Mouse (Mus musculus) liver, embryonic 11.5 days (tissue): ENCODE measurements around the gene Mrpl24. TPM values are rescaled to one million over a fixed set of nuclear protein-coding genes. Genes with fewer than 3 reads are reported as not detected.

Source experiments
- ATAC-seq: fragments of 200-750 bp; cut with Nextera tagmentation; replicated peaks from 2 replicates; pipeline ENCODE4 v1.8.0; 2017; ENCODE audit warnings: moderate number of reproducible peaks, mild to moderate bottlenecking, moderate TSS enrichment, moderate library complexity; ENCODE audit not compliant: low FRiP score
- DNase-seq: peaks from one replicate; pipeline ENCODE4 v3.0.0-alpha.2; 2017; ENCODE audit warnings: low spot score
- H3K27ac ChIP-seq: fragments of 300-500 bp; sonication (generic); 2 replicates; pipeline ENCODE4 v1.5.1; 2014; ENCODE audit warnings: mild to moderate bottlenecking, low read depth, low read length, control low read depth
- H3K27me3 ChIP-seq: fragments of 300-500 bp; sonication (generic); replicated peaks from 2 replicates; pipeline ENCODE4 v1.6.1; 2014; ENCODE audit warnings: low read length, mixed read lengths; ENCODE audit not compliant: control insufficient read depth, insufficient read depth
- H3K36me3 ChIP-seq: fragments of 300-500 bp; sonication (generic); 2 replicates; pipeline ENCODE4 v1.6.1; 2014; ENCODE audit warnings: mild to moderate bottlenecking, low read length, moderate library complexity, mixed read lengths; ENCODE audit not compliant: control insufficient read depth, insufficient read depth
- H3K4me1 ChIP-seq: fragments of 300-500 bp; sonication (generic); replicated peaks from 2 replicates; pipeline ENCODE4 v1.6.1; 2014; ENCODE audit warnings: low read length, mixed read lengths; ENCODE audit not compliant: control insufficient read depth, insufficient read depth
- H3K4me2 ChIP-seq: fragments of 300-500 bp; sonication (generic); 2 replicates; pipeline ENCODE4 v1.6.1; 2014; ENCODE audit warnings: mild to moderate bottlenecking, control low read depth, moderate library complexity
- H3K4me3 ChIP-seq: fragments of 300-500 bp; sonication (generic); 2 replicates; pipeline ENCODE4 v1.5.1; 2014; ENCODE audit warnings: low read depth, low read length, control low read depth
- H3K9ac ChIP-seq: fragments of 300-500 bp; sonication (generic); 2 replicates; pipeline ENCODE4 v1.6.1; 2014; ENCODE audit warnings: low read depth, low read length, control low read depth
- H3K9me3 ChIP-seq: fragments of 300-500 bp; sonication (generic); 2 replicates; pipeline ENCODE4 v1.6.1; 2016; ENCODE audit warnings: low read length, inconsistent platforms, mixed read lengths; ENCODE audit not compliant: control insufficient read depth
- WGBS: fragments of 180-500 bp; shearing (Covaris S2); extraction: QIAGEN DNeasy Blood & Tissue Kit; methylation state at CpG from one replicate; pipeline ENCODE4 v1.1.7; 2014; 5-methylcytosine and 5-hydroxymethylcytosine counted together
- polyA plus RNA-seq: library from polyadenylated mRNA; unstranded; fragments of >200 nt; fragmentation: Nextera tagmentation; extraction: Ambion mirVana; gene quantifications from 2 replicates; pipeline ENCODE4 v1.2.1, GENCODE M21; 2014

Gene Mrpl24
- polyA plus RNA-seq, 1 experiment from 2014 or later: 97.5 TPM

- peak overlapping the region; percentile 59 for H3K4me2 ChIP-seq
- 0 out of 2 replicates have a peak overlapping the region, but pooled peaks have one; percentile 27 for H3K9ac ChIP-seq
- H3K9me3 ChIP-seq: no peaks in the 10 kb centered on the region
- no peak overlapping the region for H3K27ac ChIP-seq
- DNase-seq (peak; percentile 51), ATAC-seq (0 out of 2 replicates have a peak, but pooled peaks have one; percentile 30)
- H3K4me1 ChIP-seq: peaks cover 29% of the 10 kb centered on the region
- H3K27me3 ChIP-seq: peaks cover 69% of the 10 kb centered on the region
- 3% methylated on average over 5 of the region's 5 CpGs for WGBS
- peak overlapping the region; percentile 34 for H3K4me3 ChIP-seq
- H3K36me3 ChIP-seq: no peaks in the 10 kb centered on the region
These were observed 33.1 kb downstream of the Mrpl24 start for GRCm38 (mm10) chr3:87952440-87952839.

- DNase-seq (no peak), ATAC-seq (no peak)
- no peak overlapping the region for H3K27ac ChIP-seq
- H3K27me3 ChIP-seq: peaks cover 32% of the 10 kb centered on the region
- peaks cover 14% of the 10 kb centered on the region for H3K4me1 ChIP-seq
- no peak overlapping the region for H3K4me3 ChIP-seq
- H3K9ac ChIP-seq: no peak overlapping the region
- H3K36me3 ChIP-seq: no peaks in the 10 kb centered on the region
- WGBS: 26% methylated on average over 1 of the region's 1 CpGs
- no peak overlapping the region for H3K4me2 ChIP-seq
- no peaks in the 10 kb centered on the region for H3K9me3 ChIP-seq
These were observed 38.8 kb downstream of the Mrpl24 start for GRCm38 (mm10) chr3:87958056-87958455.

GRCm38 (mm10) chr3:87958476-87958875 is 39.2 kb downstream of the Mrpl24 start:
- Histone ChIP-seq H3K9me3 (no peaks in the 10 kb centered on the region), H3K27ac (no peak overlapping the region), H3K27me3 (peaks cover 28% of the 10 kb centered on the region), H3K9ac (no peak overlapping the region; the same call in 1 of the 2 replicates), H3K36me3 (no peaks in the 10 kb centered on the region), H3K4me2 (no peak overlapping the region), H3K4me1 (peaks cover 14% of the 10 kb centered on the region), H3K4me3 (no peak overlapping the region)
- WGBS: 40% methylated on average over 4 of the region's 4 CpGs
- DNase-seq (no peak), ATAC-seq (no peak)

GRCm38 (mm10) chr3:87958967-87959366 is 39.7 kb downstream of the Mrpl24 start:
- Histone ChIP-seq H3K4me3 (no peak overlapping the region), H3K36me3 (no peaks in the 10 kb centered on the region), H3K9me3 (no peaks in the 10 kb centered on the region), H3K27me3 (peaks cover 25% of the 10 kb centered on the region), H3K4me1 (peaks cover 14% of the 10 kb centered on the region), H3K4me2 (no peak overlapping the region), H3K27ac (no peak overlapping the region), H3K9ac (no peak overlapping the region)
- WGBS: 50% methylated on average over 1 of the region's 1 CpGs
- DNase-seq (no peak), ATAC-seq (no peak)

- Histone ChIP-seq H3K27me3 (peaks cover 22% of the 10 kb centered on the region), H3K4me3 (no peak overlapping the region), H3K9ac (no peak overlapping the region), H3K4me2 (no peak overlapping the region), H3K27ac (no peak overlapping the region; the same call in 1 of the 2 replicates), H3K4me1 (peaks cover 14% of the 10 kb centered on the region), H3K36me3 (no peaks in the 10 kb centered on the region), H3K9me3 (no peaks in the 10 kb centered on the region)
- WGBS: 60% methylated on average over 7 of the region's 7 CpGs
- DNase-seq (no peak), ATAC-seq (no peak)
These were observed 40.1 kb downstream of the Mrpl24 start for GRCm38 (mm10) chr3:87959371-87959770.

- Histone ChIP-seq H3K4me1 (peaks cover 14% of the 10 kb centered on the region), H3K4me2 (peak overlapping the region; percentile 89), H3K9ac (peak overlapping the region; percentile 64; the same call in 1 of the 2 replicates), H3K27ac (peak overlapping the region; percentile 64; the same call in 1 of the 2 replicates), H3K27me3 (peaks cover 24% of the 10 kb centered on the region), H3K9me3 (no peaks in the 10 kb centered on the region), H3K36me3 (no peaks in the 10 kb centered on the region), H3K4me3 (peak overlapping the region; percentile 50)
- ATAC-seq (0 out of 2 replicates have a peak, but pooled peaks have one; percentile 1), DNase-seq (no peak)
- whole genome bisulfite sequencing: 12% methylated on average over 10 of the region's 10 CpGs
These were observed 40.9 kb downstream of the Mrpl24 start for GRCm38 (mm10) chr3:87960191-87960585.

- ATAC-seq (peak; percentile 96), DNase-seq (peak; percentile 85)
- Histone ChIP-seq H3K9me3 (no peaks in the 10 kb centered on the region), H3K4me2 (peak overlapping the region; percentile 89), H3K27ac (peak overlapping the region; percentile 64), H3K4me1 (peaks cover 14% of the 10 kb centered on the region), H3K4me3 (peak overlapping the region; percentile 50), H3K27me3 (peaks cover 24% of the 10 kb centered on the region), H3K9ac (peak overlapping the region; percentile 64), H3K36me3 (no peaks in the 10 kb centered on the region)
- WGBS: under 1% methylated on average over 27 of the region's 27 CpGs
These were observed 41.4 kb downstream of the Mrpl24 start for GRCm38 (mm10) chr3:87960586-87961191.

GRCm38 (mm10) chr3:87970184-87970938 is 51.1 kb downstream of the Mrpl24 start:
- WGBS: 2% methylated on average over 21 of the region's 21 CpGs
- H3K4me2 ChIP-seq: peak overlapping the region; percentile 77
- H3K27me3 ChIP-seq: peaks cover 39% of the 10 kb centered on the region
- DNase-seq (peak; percentile 63), ATAC-seq (0 out of 2 replicates have a peak, but pooled peaks have one; percentile 34)
- H3K9ac ChIP-seq: no peak overlapping the region
- no peaks in the 10 kb centered on the region for H3K9me3 ChIP-seq
- no peaks in the 10 kb centered on the region for H3K36me3 ChIP-seq
- H3K27ac ChIP-seq: no peak overlapping the region
- peaks cover 25% of the 10 kb centered on the region for H3K4me1 ChIP-seq
- peak overlapping the region; percentile 55 for H3K4me3 ChIP-seq
